Mouse (Mus musculus) embryonic facial prominence, embryonic 13.5 days (tissue): ENCODE measurements around the gene Tspoap1. TPM values are rescaled to one million over a fixed set of nuclear protein-coding genes. Genes with fewer than 3 reads are reported as not detected.
A peak's percentile ranks its signal among the peaks of the same experiment; 100 is the strongest.

Experiments
- ATAC-seq: fragments of 200-750 bp; cut with Nextera tagmentation; 2 replicates; pipeline ENCODE4 v1.8.0; 2017; ENCODE audit warnings: low read depth; ENCODE audit not compliant: insufficient number of reproducible peaks, insufficient read depth, low FRiP score, low TSS enrichment
- H3K27ac ChIP-seq: fragments of 300-500 bp; sonication (generic); 2 replicates; pipeline ENCODE4 v1.5.1; 2015; ENCODE audit warnings: moderate library complexity, mild to moderate bottlenecking, inconsistent platforms
- H3K27me3 ChIP-seq: fragments of 300-500 bp; sonication (generic); 2 replicates; pipeline ENCODE4 v1.6.1; 2015; ENCODE audit warnings: mild to moderate bottlenecking, inconsistent platforms
- H3K36me3 ChIP-seq: fragments of 300-500 bp; sonication (generic); 2 replicates; pipeline ENCODE4 v1.6.1; 2015; ENCODE audit warnings: mild to moderate bottlenecking, inconsistent platforms
- H3K4me1 ChIP-seq: fragments of 300-500 bp; sonication (generic); 2 replicates; pipeline ENCODE4 v1.6.1; 2015; ENCODE audit warnings: inconsistent platforms
- H3K4me2 ChIP-seq: fragments of 300-500 bp; sonication (generic); 2 replicates; pipeline ENCODE4 v1.6.1; 2015; ENCODE audit warnings: moderate library complexity, mild to moderate bottlenecking, inconsistent platforms
- H3K4me3 ChIP-seq: fragments of 300-500 bp; sonication (generic); 2 replicates; pipeline ENCODE4 v1.5.1; 2015; ENCODE audit warnings: mild to moderate bottlenecking, inconsistent platforms
- H3K9ac ChIP-seq: fragments of 300-500 bp; sonication (generic); 2 replicates; pipeline ENCODE4 v1.6.1; 2015; ENCODE audit warnings: mild to moderate bottlenecking, inconsistent platforms
- H3K9me3 ChIP-seq: fragments of 300-500 bp; sonication (generic); 2 replicates; pipeline ENCODE4 v1.6.1; 2016; ENCODE audit warnings: inconsistent platforms
- WGBS: fragments of 180-500 bp; shearing (Covaris S2); methylation state at CpG from one replicate; pipeline ENCODE4 v1.1.7; 2015; ENCODE audit warnings: mixed read lengths; 5-methylcytosine and 5-hydroxymethylcytosine counted together
- polyA plus RNA-seq: library from polyadenylated mRNA; unstranded; fragments of >200 nt; fragmentation: Nextera tagmentation; extraction: Ambion mirVana; gene quantifications from 2 replicates; pipeline ENCODE4 v1.2.1, GENCODE M21; 2015

Tspoap1 gene
- 4.9 and 5.3 TPM in 2 replicates for polyA plus RNA-seq

GRCm38 (mm10) chr11:87760301-87761081 is at the start of gene Tspoap1:
TSS of gene Tspoap1 (plus strand) at chr11:87760541.
- peaks cover 28% of the 10 kb centered on the region for H3K4me1 ChIP-seq
- ATAC-seq = no peak
- no peaks in the 10 kb centered on the region for H3K36me3 ChIP-seq
- H3K4me2 ChIP-seq = peak within 1 kb of the TSS; percentile 36
- no peaks in the 10 kb centered on the region for H3K9me3 ChIP-seq
- H3K27me3 ChIP-seq = peaks cover 67% of the 10 kb centered on the region
- H3K9ac ChIP-seq = no peak within 1 kb of the TSS
- no peak within 1 kb of the TSS for H3K27ac ChIP-seq
- H3K4me3 ChIP-seq = 0 out of 2 replicates have a peak within 1 kb of the TSS, but pooled peaks have one; percentile 9
- 9% methylated on average over 23 of the region's 23 CpGs for WGBS

GRCm38 (mm10) chr11:87712188-87712587 is 48.2 kb upstream of the Tspoap1 start:
- no peak for ATAC-seq
- 81% methylated on average over 4 of the region's 4 CpGs for WGBS
- Histone ChIP-seq H3K9ac (no peak overlapping the region), H3K4me1 (peaks cover 29% of the 10 kb centered on the region), H3K4me3 (no peak overlapping the region), H3K9me3 (no peaks in the 10 kb centered on the region), H3K4me2 (no peak overlapping the region), H3K27me3 (peaks cover 15% of the 10 kb centered on the region; the same call in 1 of the 2 replicates), H3K36me3 (no peaks in the 10 kb centered on the region), H3K27ac (no peak overlapping the region)

GRCm38 (mm10) chr11:87715999-87716398 is 44.3 kb upstream of the Tspoap1 start:
- Histone ChIP-seq H3K9me3 (no peaks in the 10 kb centered on the region), H3K27ac (no peak overlapping the region), H3K36me3 (peaks cover 4% of the 10 kb centered on the region), H3K4me2 (no peak overlapping the region), H3K4me1 (no peaks in the 10 kb centered on the region), H3K9ac (no peak overlapping the region), H3K4me3 (no peak overlapping the region), H3K27me3 (0 out of 2 replicates have a peak, but pooled peaks cover 3% of the 10 kb centered on the region)
- ATAC-seq = no peak
- 83% methylated on average over 4 of the region's 4 CpGs for WGBS

- H3K4me1 ChIP-seq = peaks cover under 1% of the 10 kb centered on the region; the same call in 1 of the 2 replicates
- no peak overlapping the region for H3K9ac ChIP-seq
- H3K27ac ChIP-seq = no peak overlapping the region
- H3K36me3 ChIP-seq = peaks cover 4% of the 10 kb centered on the region
- no peak overlapping the region for H3K4me2 ChIP-seq
- no peak overlapping the region for H3K4me3 ChIP-seq
- H3K27me3 ChIP-seq = no peaks in the 10 kb centered on the region
- no peaks in the 10 kb centered on the region for H3K9me3 ChIP-seq
- 73% methylated on average over 7 of the region's 7 CpGs for WGBS
- no peak for ATAC-seq
Observed at GRCm38 (mm10) chr11:87719526-87719925, 40.8 kb upstream of the Tspoap1 start.

- Histone ChIP-seq H3K36me3 (peaks cover 4% of the 10 kb centered on the region), H3K4me1 (peaks cover 8% of the 10 kb centered on the region), H3K27ac (no peak overlapping the region), H3K9ac (no peak overlapping the region), H3K4me3 (no peak overlapping the region), H3K4me2 (no peak overlapping the region), H3K27me3 (no peaks in the 10 kb centered on the region), H3K9me3 (no peaks in the 10 kb centered on the region)
- ATAC-seq = no peak
- 46% methylated on average over 9 of the region's 9 CpGs for WGBS
Observed at GRCm38 (mm10) chr11:87720324-87720723, 40.0 kb upstream of the Tspoap1 start.

- WGBS = 60% methylated on average over 9 of the region's 9 CpGs
- ATAC-seq = no peak
- H3K4me2 ChIP-seq = no peak overlapping the region
Observed at GRCm38 (mm10) chr11:87720839-87721238, 39.5 kb upstream of the Tspoap1 start.

GRCm38 (mm10) chr11:87722168-87722567 is 38.2 kb upstream of the Tspoap1 start:
- Histone ChIP-seq H3K4me1 (peaks cover 27% of the 10 kb centered on the region), H3K27ac (no peak overlapping the region), H3K9ac (no peak overlapping the region), H3K9me3 (no peaks in the 10 kb centered on the region), H3K27me3 (no peaks in the 10 kb centered on the region), H3K4me2 (no peak overlapping the region), H3K4me3 (no peak overlapping the region), H3K36me3 (peaks cover 4% of the 10 kb centered on the region)
- 77% methylated on average over 3 of the region's 3 CpGs for WGBS
- no peak for ATAC-seq

More at GRCm38 (mm10) chr11:87720839-87721238, 39.5 kb upstream of the Tspoap1 start:
- Histone ChIP-seq H3K4me1 (peaks cover 13% of the 10 kb centered on the region), H3K9me3 (no peaks in the 10 kb centered on the region), H3K4me3 (no peak overlapping the region), H3K27ac (no peak overlapping the region), H3K36me3 (peaks cover 4% of the 10 kb centered on the region), H3K9ac (no peak overlapping the region), H3K27me3 (no peaks in the 10 kb centered on the region)

GRCm38 (mm10) chr11:87722891-87723290 is 37.5 kb upstream of the Tspoap1 start:
- Histone ChIP-seq H3K9me3 (no peaks in the 10 kb centered on the region), H3K4me2 (no peak overlapping the region), H3K27me3 (no peaks in the 10 kb centered on the region), H3K4me3 (no peak overlapping the region), H3K27ac (no peak overlapping the region), H3K9ac (no peak overlapping the region), H3K4me1 (peaks cover 34% of the 10 kb centered on the region), H3K36me3 (peaks cover 4% of the 10 kb centered on the region)
- no peak for ATAC-seq
- WGBS = 79% methylated on average over 4 of the region's 4 CpGs

GRCm38 (mm10) chr11:87725515-87725914 is 34.8 kb upstream of the Tspoap1 start:
- H3K27me3 ChIP-seq = no peaks in the 10 kb centered on the region
- no peaks in the 10 kb centered on the region for H3K36me3 ChIP-seq
- H3K4me2 ChIP-seq = 0 out of 2 replicates have a peak overlapping the region, but pooled peaks have one; percentile 40
- peak overlapping the region; percentile 78 for H3K27ac ChIP-seq
- ATAC-seq = no peak
- H3K9ac ChIP-seq = peak overlapping the region; percentile 32; the same call in 1 of the 2 replicates
- no peaks in the 10 kb centered on the region for H3K9me3 ChIP-seq
- H3K4me1 ChIP-seq = peaks cover 34% of the 10 kb centered on the region
- H3K4me3 ChIP-seq = no peak overlapping the region

- peak; percentile 62; the same call in 1 of the 2 replicates for ATAC-seq
- peaks cover 34% of the 10 kb centered on the region for H3K4me1 ChIP-seq
- WGBS = 16% methylated on average over 6 of the region's 6 CpGs
- no peaks in the 10 kb centered on the region for H3K9me3 ChIP-seq
- H3K4me3 ChIP-seq = no peak overlapping the region
- peak overlapping the region; percentile 40 for H3K4me2 ChIP-seq
- H3K27me3 ChIP-seq = no peaks in the 10 kb centered on the region
- H3K36me3 ChIP-seq = no peaks in the 10 kb centered on the region
- H3K9ac ChIP-seq = peak overlapping the region; percentile 32; the same call in 1 of the 2 replicates
- peak overlapping the region; percentile 78 for H3K27ac ChIP-seq
Observed at GRCm38 (mm10) chr11:87725964-87726562, 34.3 kb upstream of the Tspoap1 start.

GRCm38 (mm10) chr11:87727021-87727420 is 33.3 kb upstream of the Tspoap1 start:
- Histone ChIP-seq H3K27ac (no peak overlapping the region), H3K9ac (0 out of 2 replicates have a peak overlapping the region, but pooled peaks have one; percentile 16), H3K36me3 (no peaks in the 10 kb centered on the region), H3K27me3 (no peaks in the 10 kb centered on the region), H3K4me2 (no peak overlapping the region), H3K9me3 (no peaks in the 10 kb centered on the region), H3K4me1 (peaks cover 34% of the 10 kb centered on the region), H3K4me3 (no peak overlapping the region)
- ATAC-seq = no peak
- 49% methylated on average over 11 of the region's 11 CpGs for whole genome bisulfite sequencing

- no peak for ATAC-seq
- no peak overlapping the region for H3K27ac ChIP-seq
Observed at GRCm38 (mm10) chr11:87727471-87727870, 32.9 kb upstream of the Tspoap1 start.

More at GRCm38 (mm10) chr11:87727471-87727870, 32.9 kb upstream of the Tspoap1 start:
- H3K4me1 ChIP-seq = peaks cover 34% of the 10 kb centered on the region
- no peaks in the 10 kb centered on the region for H3K36me3 ChIP-seq
- H3K4me3 ChIP-seq = no peak overlapping the region
- WGBS = 48% methylated on average over 4 of the region's 4 CpGs
- no peak overlapping the region for H3K9ac ChIP-seq
- H3K27me3 ChIP-seq = no peaks in the 10 kb centered on the region
- H3K4me2 ChIP-seq = no peak overlapping the region
- H3K9me3 ChIP-seq = no peaks in the 10 kb centered on the region
